Mouse (Mus musculus) heart, postnatal 36 days (tissue): ENCODE data around the gene Dhx33. TPM values are rescaled to one million over a fixed set of nuclear protein-coding genes. Genes with fewer than 3 reads are reported as not detected.

Source experiments
- DNase-seq, 2 experiments: peaks; one replicate each; pipeline ENCODE4 v3.0.0; 2021 to 2022
- intact Hi-C: fragments of 180-260 bp; cut with DNase I; formaldehyde crosslinking; loops from one replicate; pipeline ENCODE4 v1.15.1; 2025
- total RNA-seq, 2 experiments: library from RNA; stranded (reverse); gene quantifications; 2 replicates each; pipeline ENCODE4 v1.2.3; 2021

Gene Dhx33
- total RNA-seq, 2 experiments from 2014 or later: 10.6 to 10.7 TPM

- intact Hi-C loops: no loop called here
- DNase-seq: no peak
Measured at GRCm38 (mm10) chr11:70935316-70935715, 68.9 kb downstream of the Dhx33 start.

Other genes starting within 250 kb of the Dhx33 start
- 1 to 10 TPM; 6.5 to 6.7 TPM for gene Zfp3, start 240.2 kb downstream of the Dhx33 start, total RNA-seq
- gene Scimp, start 191.9 kb downstream of the Dhx33 start, total RNA-seq: under 1 TPM; 0.47 to 0.89 TPM
- gene Rabep1, start 159.7 kb downstream of the Dhx33 start, total RNA-seq: 10 to 100 TPM; 35.9 to 36.5 TPM
- 10 to 100 TPM; 44.5 to 50.8 TPM for gene Nup88, start 34.5 kb downstream of the Dhx33 start, total RNA-seq
- gene Rpain, start 34.2 kb downstream of the Dhx33 start, total RNA-seq: 10 to 100 TPM; 16.8 to 18.4 TPM
- gene C1qbp, start 21.4 kb downstream of the Dhx33 start, total RNA-seq: 100 to 1,000 TPM; 226 to 228 TPM
- gene Mis12, start 15.2 kb upstream of the Dhx33 start, total RNA-seq: 1 to 10 TPM; 6.5 to 6.9 TPM
- gene Derl2, start 15.4 kb upstream of the Dhx33 start, total RNA-seq: 10 to 100 TPM; 32.2 to 38.4 TPM
- under 1 TPM; 0.22 to 0.44 TPM for gene 6330403K07Rik, start 29.1 kb upstream of the Dhx33 start, total RNA-seq
- gene Nlrp1a, start 140.3 kb upstream of the Dhx33 start, total RNA-seq: under 1 TPM; 0.92 to 1.00 TPM
- under 1 TPM in 1 of 2 experiments, not detected in 1; 0.17 TPM for gene Nlrp1b, start 226.3 kb upstream of the Dhx33 start, total RNA-seq